Mouse (Mus musculus): Measurements from ENCODE around the gene Mocs2. TPM values are rescaled to one million over a fixed set of nuclear protein-coding genes. Genes with fewer than 3 reads are reported as not detected.

Mocs2 gene
- polyA plus RNA-seq (2015; fragmentation: Nextera tagmentation; extraction: Ambion mirVana) = 64.0 and 70.7 TPM in 2 replicates

DNA sequence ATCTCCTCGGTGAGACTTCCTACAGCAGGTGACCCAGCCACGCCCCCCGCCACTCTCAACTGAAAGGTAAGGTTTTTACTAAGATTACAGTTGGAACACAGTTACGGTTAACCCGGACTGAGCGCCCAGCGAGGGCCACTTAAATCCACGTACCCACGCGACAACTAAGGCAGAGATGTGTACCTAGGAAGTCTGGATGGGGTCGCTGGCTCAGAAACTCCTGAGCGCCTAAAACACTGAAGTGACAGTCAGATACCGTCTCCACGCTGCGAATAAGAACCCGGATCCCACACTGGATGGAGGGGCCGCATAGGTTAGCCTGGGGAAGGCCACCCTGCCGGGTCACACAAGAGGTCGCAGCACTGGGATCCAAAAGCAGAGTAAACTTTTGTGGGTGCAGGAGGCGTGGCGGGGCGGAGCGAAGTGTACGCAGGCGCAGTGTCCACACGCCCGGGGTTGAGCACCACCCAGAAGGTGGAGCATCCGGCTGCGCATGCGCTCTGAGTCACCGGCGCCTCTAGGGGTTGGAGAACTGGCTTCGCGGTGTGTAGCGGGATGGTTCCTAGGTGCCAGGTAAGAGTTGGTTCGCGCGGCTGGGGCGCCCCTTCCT lies at the start of gene Mocs2:
TSS of gene Mocs2 (plus strand) at position 486 of the 610 bp plus-strand sequence.
- no peaks in the 10 kb centered on the region for H3K9me3 ChIP-seq (replicated peaks)
- H3K4me1 ChIP-seq (replicated peaks) = peaks cover 22% of the 10 kb centered on the region
- H3K9ac ChIP-seq = peak within 1 kb of the TSS; percentile 68
- peak within 1 kb of the TSS; percentile 81 for H3K27ac ChIP-seq (replicated peaks)
- ATAC-seq (ENCODE audit: insufficient read depth) = peak; percentile 99
- peak within 1 kb of the TSS; percentile 96 for H3K4me2 ChIP-seq
- no peaks in the 10 kb centered on the region for H3K27me3 ChIP-seq
- H3K36me3 ChIP-seq (replicated peaks) = peaks cover under 1% of the 10 kb centered on the region; the same call in 1 of the 2 replicates
- H3K4me3 ChIP-seq (replicated peaks) = peak within 1 kb of the TSS; percentile 77
- under 1% methylated on average over 39 of the region's 39 CpGs for WGBS (ENCODE audit: insufficient replicate concordance)

DNA sequence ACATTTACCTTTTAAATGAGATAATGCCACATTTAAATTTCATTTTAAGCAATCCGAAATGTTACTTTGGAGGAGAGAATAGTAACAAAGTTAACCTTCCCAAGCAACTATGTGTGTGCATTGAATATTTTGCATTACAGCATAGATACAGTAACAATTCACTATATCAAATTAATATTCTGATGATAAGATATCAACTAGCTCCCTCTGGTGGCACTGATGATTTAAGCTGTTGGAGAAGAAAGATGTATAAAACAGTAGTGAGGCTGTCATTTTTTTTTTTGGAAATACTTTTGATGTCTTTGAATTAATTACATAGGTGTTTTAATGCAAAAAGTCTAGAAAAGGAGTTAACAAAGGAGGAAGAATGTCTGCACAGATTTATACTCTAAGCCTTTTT lies 26.5 kb upstream of the Mocs2 start:
- H3K36me3 ChIP-seq (replicated peaks) = no peaks in the 10 kb centered on the region
- no peak overlapping the region for H3K4me3 ChIP-seq (replicated peaks)
- H3K27ac ChIP-seq (replicated peaks) = no peak overlapping the region
- H3K9me3 ChIP-seq (replicated peaks) = no peaks in the 10 kb centered on the region
- WGBS (ENCODE audit: insufficient replicate concordance) = 55% methylated on average over 1 of the region's 1 CpGs
- no peaks in the 10 kb centered on the region for H3K27me3 ChIP-seq
- no peaks in the 10 kb centered on the region for H3K4me1 ChIP-seq (replicated peaks)
- ATAC-seq (ENCODE audit: insufficient read depth) = no peak
- H3K9ac ChIP-seq = no peak overlapping the region
- H3K4me2 ChIP-seq = no peak overlapping the region

DNA sequence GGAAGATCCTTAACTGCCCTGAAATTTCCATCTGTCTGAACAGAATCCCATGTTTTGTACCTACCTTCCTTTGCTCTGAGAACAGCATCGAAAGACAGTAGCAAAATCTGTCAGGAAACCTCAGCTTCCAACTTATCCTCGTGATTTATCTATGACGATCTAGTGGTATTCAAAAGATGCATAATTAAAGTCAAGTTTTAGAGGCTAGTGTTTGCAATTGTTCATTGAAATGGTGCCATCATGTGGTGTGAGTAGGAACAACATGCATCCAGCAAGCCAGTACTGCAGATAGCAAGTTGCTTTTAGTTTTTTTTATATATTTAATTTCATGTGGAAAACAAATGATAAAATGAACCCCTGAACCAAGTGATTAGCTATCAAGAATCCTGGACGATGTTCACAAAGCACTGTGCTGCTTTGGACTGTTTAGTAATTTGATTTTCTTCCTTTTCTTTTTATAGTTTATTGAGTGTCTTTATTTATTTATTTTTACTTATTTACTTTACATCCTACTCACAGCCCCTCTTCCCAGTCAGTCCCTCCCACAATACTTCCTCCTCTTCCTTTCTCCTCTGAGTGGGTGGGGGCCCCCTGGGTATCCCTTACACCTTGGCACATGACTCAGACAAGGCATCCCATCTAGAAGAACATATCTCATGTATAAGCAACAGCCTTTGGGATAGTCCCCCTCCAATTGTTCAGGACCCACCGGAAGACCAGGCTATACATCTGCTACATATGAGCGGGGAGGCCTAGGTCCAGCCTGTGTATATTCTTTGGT lies 24.6 kb upstream of the Mocs2 start:
- no peaks in the 10 kb centered on the region for H3K27me3 ChIP-seq
- no peak overlapping the region for H3K9ac ChIP-seq
- no peak overlapping the region for H3K4me3 ChIP-seq (replicated peaks)
- no peaks in the 10 kb centered on the region for H3K9me3 ChIP-seq (replicated peaks)
- no peak overlapping the region for H3K27ac ChIP-seq (replicated peaks)
- no peaks in the 10 kb centered on the region for H3K36me3 ChIP-seq (replicated peaks)
- ATAC-seq (ENCODE audit: insufficient read depth) = no peak
- 30% methylated on average over 6 of the region's 6 CpGs for WGBS (ENCODE audit: insufficient replicate concordance)
- no peak overlapping the region for H3K4me2 ChIP-seq
- H3K4me1 ChIP-seq (replicated peaks) = no peaks in the 10 kb centered on the region

DNA sequence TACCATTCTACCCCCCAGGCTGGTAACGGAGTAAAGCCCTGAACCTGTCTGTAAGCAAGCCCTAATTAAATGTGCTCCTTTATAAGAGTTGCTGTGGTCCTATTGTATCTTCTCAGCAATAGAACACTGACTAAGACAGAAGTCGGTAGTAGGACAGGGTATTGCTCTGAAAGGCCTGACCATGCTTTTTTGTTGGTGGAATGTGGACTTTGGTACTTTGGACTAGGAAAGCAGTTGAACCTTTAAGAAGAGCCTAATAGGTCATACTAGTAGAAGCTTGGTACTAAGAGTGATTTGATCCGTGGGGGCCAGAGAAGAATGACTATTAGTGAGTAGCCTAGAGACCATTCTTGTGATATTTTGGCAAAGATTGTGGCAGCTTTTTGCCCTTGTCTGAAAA lies 16.2 kb upstream of the Mocs2 start:
- Histone ChIP-seq H3K4me2 (no peak overlapping the region), H3K4me3 (replicated peaks) (no peak overlapping the region), H3K27ac (replicated peaks) (no peak overlapping the region), H3K36me3 (replicated peaks) (no peaks in the 10 kb centered on the region), H3K27me3 (no peaks in the 10 kb centered on the region), H3K4me1 (replicated peaks) (no peaks in the 10 kb centered on the region), H3K9me3 (replicated peaks) (no peaks in the 10 kb centered on the region), H3K9ac (no peak overlapping the region)
- ATAC-seq (ENCODE audit: insufficient read depth) = no peak
- 56% methylated on average over 3 of the region's 3 CpGs for WGBS (ENCODE audit: insufficient replicate concordance)

DNA sequence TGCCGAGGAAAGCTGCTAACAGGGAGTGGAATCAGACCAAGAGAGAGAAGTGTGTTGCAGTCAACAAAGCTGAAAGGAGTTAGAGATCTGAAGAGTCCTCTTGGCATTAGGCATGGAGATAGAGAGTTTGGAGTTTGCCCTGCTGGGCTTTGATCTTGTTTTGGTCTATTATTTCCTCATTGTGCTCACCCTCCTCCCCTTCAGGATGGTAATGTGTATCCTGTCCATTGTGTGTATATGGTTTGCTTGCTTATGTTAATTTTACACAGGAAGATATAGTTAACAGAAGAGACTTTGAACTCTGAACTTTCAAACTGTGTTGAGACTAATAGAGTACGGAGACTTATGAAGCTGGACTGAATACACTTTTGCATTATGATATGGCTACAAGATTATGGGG lies 15.1 kb upstream of the Mocs2 start:
- Histone ChIP-seq H3K4me2 (no peak overlapping the region), H3K9ac (no peak overlapping the region), H3K4me1 (replicated peaks) (no peaks in the 10 kb centered on the region), H3K36me3 (replicated peaks) (no peaks in the 10 kb centered on the region), H3K9me3 (replicated peaks) (no peaks in the 10 kb centered on the region), H3K4me3 (replicated peaks) (no peak overlapping the region), H3K27ac (replicated peaks) (no peak overlapping the region), H3K27me3 (no peaks in the 10 kb centered on the region)
- 61% methylated on average over 2 of the region's 2 CpGs for WGBS (ENCODE audit: insufficient replicate concordance)
- ATAC-seq (ENCODE audit: insufficient read depth) = no peak

DNA sequence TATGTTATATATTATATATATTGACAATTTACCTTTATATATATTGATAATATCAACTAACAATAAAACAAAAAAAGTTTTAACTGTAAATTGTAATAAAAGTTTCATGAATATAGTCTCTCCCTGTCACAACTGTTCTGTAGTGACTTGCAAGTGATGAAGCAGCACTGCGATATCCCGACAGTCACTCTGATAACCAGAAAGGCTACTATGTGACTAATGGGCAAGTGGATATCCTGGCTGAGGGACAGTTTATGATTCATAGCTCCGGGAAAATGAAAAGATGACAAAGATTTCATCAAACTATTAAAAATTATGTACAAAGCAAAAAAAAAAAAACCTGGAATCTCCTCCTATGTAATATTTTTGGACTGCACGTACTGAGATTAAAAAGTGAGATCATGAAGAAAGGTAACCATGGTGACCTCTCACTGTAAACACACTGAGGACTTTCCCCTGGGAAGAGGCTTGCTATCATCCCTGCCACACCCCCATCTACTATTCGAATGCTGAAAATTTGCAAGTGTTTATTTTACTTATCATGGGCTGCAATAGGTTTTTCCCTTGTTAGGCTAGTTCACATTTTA lies 8.3 kb upstream of the Mocs2 start:
- no peak for ATAC-seq (ENCODE audit: insufficient read depth)
- Histone ChIP-seq H3K4me2 (no peak overlapping the region), H3K4me1 (replicated peaks) (no peaks in the 10 kb centered on the region), H3K4me3 (replicated peaks) (no peak overlapping the region), H3K9ac (no peak overlapping the region), H3K9me3 (replicated peaks) (no peaks in the 10 kb centered on the region), H3K36me3 (replicated peaks) (no peaks in the 10 kb centered on the region), H3K27me3 (no peaks in the 10 kb centered on the region), H3K27ac (replicated peaks) (no peak overlapping the region)
- WGBS (ENCODE audit: insufficient replicate concordance) = 63% methylated on average over 5 of the region's 5 CpGs

DNA sequence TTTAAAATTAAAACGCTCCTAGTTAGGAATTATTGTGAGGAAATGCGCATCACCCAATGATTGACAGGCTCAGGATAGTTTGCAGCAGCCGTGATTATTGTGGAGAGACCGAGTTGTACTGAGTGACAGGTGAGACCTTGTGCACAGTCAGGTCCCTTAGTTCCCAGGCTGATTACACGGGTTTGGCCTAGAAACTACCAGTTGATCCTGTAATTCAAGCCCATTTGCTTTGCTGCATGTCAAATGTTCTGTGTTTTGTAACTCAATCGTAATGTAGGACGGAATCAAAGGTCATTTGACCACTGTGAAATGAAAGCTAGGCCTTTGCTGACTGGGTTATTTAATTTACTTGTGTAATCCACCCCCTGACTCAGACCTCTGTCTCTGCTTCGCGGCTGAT lies 477 bp downstream of the Mocs2 start:
- Histone ChIP-seq H3K9ac (peak overlapping the region; percentile 68), H3K27me3 (no peaks in the 10 kb centered on the region), H3K4me2 (peak overlapping the region; percentile 96), H3K27ac (replicated peaks) (peak overlapping the region; percentile 81), H3K9me3 (replicated peaks) (no peaks in the 10 kb centered on the region), H3K4me1 (replicated peaks) (peaks cover 22% of the 10 kb centered on the region), H3K36me3 (replicated peaks) (peaks cover 7% of the 10 kb centered on the region; the same call in 1 of the 2 replicates), H3K4me3 (replicated peaks) (peak overlapping the region; percentile 77)
- WGBS (ENCODE audit: insufficient replicate concordance) = 25% methylated on average over 9 of the region's 9 CpGs
- ATAC-seq (ENCODE audit: insufficient read depth) = peak; percentile 72

DNA sequence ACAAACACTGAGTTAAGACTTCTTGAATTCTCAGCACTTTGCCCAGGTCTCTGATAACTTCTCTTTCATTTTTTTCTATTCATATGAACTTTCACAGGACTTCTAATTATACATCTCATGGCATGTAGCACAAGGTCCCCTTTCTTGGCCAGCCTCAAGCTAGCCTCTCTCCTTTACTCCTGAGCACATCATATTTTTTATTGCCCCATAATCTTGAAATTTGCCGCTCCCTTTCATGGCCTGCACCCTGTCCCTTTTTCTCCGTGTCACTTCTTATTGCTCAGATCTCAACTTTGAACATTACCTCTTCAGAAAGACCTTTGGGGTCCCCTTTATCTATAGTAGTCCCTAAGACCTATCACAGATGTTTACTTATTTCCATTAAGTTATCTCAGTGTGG lies 4.8 kb downstream of the Mocs2 start:
- Histone ChIP-seq H3K4me3 (replicated peaks) (no peak overlapping the region), H3K9me3 (replicated peaks) (no peaks in the 10 kb centered on the region), H3K4me2 (no peak overlapping the region), H3K36me3 (replicated peaks) (peaks cover 26% of the 10 kb centered on the region), H3K4me1 (replicated peaks) (peaks cover 12% of the 10 kb centered on the region), H3K27ac (replicated peaks) (no peak overlapping the region), H3K9ac (no peak overlapping the region), H3K27me3 (no peaks in the 10 kb centered on the region)
- WGBS (ENCODE audit: insufficient replicate concordance) = 76% methylated on average over 2 of the region's 2 CpGs
- no peak for ATAC-seq (ENCODE audit: insufficient read depth)

DNA sequence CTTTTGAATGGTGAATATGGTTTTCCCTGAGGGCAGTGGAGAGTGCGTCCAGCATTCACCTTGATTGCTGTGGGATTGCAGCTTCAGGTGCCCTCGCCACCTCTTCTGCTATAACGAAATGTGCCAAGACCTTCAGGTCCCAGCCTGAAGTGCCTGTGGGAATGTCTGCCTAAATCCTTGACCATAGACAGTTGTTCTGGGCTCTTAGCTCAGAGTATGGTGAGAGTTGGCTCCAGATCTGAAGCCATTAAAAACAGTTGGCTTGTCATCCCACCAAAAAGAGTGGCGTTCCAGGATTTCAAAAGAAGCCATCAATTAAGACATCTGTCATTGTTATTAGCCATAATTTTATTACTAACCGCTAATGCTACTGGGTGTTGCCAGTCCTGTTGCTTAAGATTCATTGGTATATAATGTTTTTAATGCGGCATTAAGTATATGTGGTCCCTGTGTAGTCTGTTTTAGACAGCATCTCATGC lies 7.4 kb downstream of the Mocs2 start:
- Histone ChIP-seq H3K36me3 (replicated peaks) (peaks cover 34% of the 10 kb centered on the region), H3K4me1 (replicated peaks) (no peaks in the 10 kb centered on the region; the same call in 1 of the 2 replicates), H3K4me2 (no peak overlapping the region), H3K27me3 (no peaks in the 10 kb centered on the region), H3K9ac (no peak overlapping the region), H3K27ac (replicated peaks) (no peak overlapping the region), H3K9me3 (replicated peaks) (no peaks in the 10 kb centered on the region), H3K4me3 (replicated peaks) (no peak overlapping the region)
- no peak for ATAC-seq (ENCODE audit: insufficient read depth)
- WGBS (ENCODE audit: insufficient replicate concordance) = 82% methylated on average over 6 of the region's 6 CpGs

DNA sequence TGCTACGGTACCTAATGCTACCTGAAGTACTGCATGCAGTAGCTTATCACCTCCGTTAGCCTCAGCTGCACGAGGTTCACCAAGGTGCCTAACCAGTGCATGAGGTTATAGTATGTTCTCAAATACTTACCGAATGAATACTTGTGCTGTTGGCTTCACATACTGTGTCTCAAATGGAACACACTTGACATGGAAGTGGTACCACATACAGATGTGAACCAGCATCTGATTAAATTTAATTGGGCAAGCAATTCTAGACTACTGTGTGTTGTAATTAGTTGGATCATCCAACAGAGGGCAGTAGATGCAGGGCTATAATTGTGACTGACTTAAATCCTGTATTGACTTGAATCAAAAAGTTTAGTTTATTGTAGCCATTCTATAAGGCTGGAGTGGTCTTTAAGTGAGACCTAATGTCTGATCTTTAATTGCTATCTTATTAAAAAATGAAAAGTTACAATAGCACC lies 13.4 kb downstream of the Mocs2 start:
- Histone ChIP-seq H3K27ac (replicated peaks) (no peak overlapping the region), H3K9me3 (replicated peaks) (no peaks in the 10 kb centered on the region), H3K4me3 (replicated peaks) (no peak overlapping the region), H3K27me3 (no peaks in the 10 kb centered on the region), H3K4me2 (no peak overlapping the region), H3K9ac (no peak overlapping the region), H3K36me3 (replicated peaks) (peaks cover 22% of the 10 kb centered on the region), H3K4me1 (replicated peaks) (no peaks in the 10 kb centered on the region)
- no peak for ATAC-seq (ENCODE audit: insufficient read depth)
- WGBS (ENCODE audit: insufficient replicate concordance) = 64% methylated on average over 4 of the region's 4 CpGs

DNA sequence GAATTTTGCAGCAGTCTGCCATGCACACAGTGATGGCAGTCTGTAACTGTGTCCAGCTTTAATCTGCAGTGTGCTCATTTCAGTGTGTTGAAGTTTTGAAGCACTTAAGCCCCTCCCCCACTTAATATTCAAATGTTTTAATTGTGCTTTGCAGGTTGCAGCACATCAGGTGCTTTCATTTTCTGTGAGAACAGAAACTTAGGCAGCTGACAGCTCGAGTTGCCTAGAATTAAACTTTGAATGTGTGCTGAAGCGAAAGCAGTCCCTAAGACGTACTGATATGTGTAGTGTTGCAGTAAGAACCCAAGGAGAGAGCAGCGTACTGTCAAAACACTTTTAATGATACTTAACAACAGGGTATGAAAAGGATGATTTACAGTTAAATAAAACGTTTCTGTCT lies 14.7 kb downstream of the Mocs2 start:
- Histone ChIP-seq H3K9ac (no peak overlapping the region), H3K27ac (replicated peaks) (no peak overlapping the region), H3K4me1 (replicated peaks) (peaks cover 4% of the 10 kb centered on the region; the same call in 1 of the 2 replicates), H3K27me3 (no peaks in the 10 kb centered on the region), H3K9me3 (replicated peaks) (no peaks in the 10 kb centered on the region), H3K4me2 (no peak overlapping the region), H3K36me3 (replicated peaks) (peaks cover 16% of the 10 kb centered on the region), H3K4me3 (replicated peaks) (no peak overlapping the region)
- no peak for ATAC-seq (ENCODE audit: insufficient read depth)
- WGBS (ENCODE audit: insufficient replicate concordance) = 59% methylated on average over 5 of the region's 5 CpGs
